Mouse (Mus musculus): ENCODE measurements around the gene Gm20877. TPM values are rescaled to one million over a fixed set of nuclear protein-coding genes. Genes with fewer than 3 reads are reported as not detected.
"Not testable (repeated sequence)": the region's sequence is repeated elsewhere in the genome, so short reads cannot be mapped to it uniquely, and the experiment has no call there.

Gene Gm20877
- polyA plus RNA-seq (2016; fragmentation: Nextera tagmentation; extraction: Ambion mirVana) = not detected in 2 replicates

GRCm38 (mm10) chrY:17093573-17093972 lies at the start of gene Gm20877:
TSS of gene Gm20877 (plus strand) at chrY:17093873.
- not testable (repeated sequence) for H3K27me3 ChIP-seq (ENCODE audit: insufficient read depth, poor library complexity, severe bottlenecking); H3K4me1 ChIP-seq; DNase-seq (ENCODE audit: low spot score); H3K36me3 ChIP-seq; H3K27ac ChIP-seq; H3K9me3 ChIP-seq; H3K4me3 ChIP-seq
- WGBS = no CpG with 5 or more reads among the region's 3 CpGs

All from heart, embryonic 10.5 days (tissue).